Mouse (Mus musculus) retina, adult 2 months (tissue): ENCODE data around the gene Msi2.

Source experiments
- DNase-seq: peaks from one replicate; pipeline ENCODE4 v3.0.0-alpha.2; 2012; ENCODE audit warnings: low read depth, low spot score

Gene Msi2

DNA sequence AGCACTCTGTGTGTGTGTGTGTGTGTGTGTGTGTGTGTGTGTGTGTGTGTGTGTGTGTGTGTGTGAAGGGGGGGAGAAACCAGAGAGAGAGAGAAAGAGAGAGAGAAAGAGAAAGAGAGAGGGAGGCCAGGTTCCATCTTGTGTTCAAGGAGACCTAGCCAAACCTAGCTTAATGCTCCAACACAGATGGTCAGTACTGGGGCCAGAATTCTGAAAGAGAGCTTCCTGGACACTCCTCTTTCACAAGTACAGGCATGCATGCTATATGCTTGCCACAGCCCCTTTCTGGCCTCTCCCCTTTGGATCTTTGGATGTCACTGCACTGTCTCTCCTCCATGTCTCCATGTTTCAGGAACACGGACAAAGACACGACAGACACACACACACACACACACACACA, 41.7 kb downstream of the Msi2 start:
- DNase-seq, result no peak

DNA sequence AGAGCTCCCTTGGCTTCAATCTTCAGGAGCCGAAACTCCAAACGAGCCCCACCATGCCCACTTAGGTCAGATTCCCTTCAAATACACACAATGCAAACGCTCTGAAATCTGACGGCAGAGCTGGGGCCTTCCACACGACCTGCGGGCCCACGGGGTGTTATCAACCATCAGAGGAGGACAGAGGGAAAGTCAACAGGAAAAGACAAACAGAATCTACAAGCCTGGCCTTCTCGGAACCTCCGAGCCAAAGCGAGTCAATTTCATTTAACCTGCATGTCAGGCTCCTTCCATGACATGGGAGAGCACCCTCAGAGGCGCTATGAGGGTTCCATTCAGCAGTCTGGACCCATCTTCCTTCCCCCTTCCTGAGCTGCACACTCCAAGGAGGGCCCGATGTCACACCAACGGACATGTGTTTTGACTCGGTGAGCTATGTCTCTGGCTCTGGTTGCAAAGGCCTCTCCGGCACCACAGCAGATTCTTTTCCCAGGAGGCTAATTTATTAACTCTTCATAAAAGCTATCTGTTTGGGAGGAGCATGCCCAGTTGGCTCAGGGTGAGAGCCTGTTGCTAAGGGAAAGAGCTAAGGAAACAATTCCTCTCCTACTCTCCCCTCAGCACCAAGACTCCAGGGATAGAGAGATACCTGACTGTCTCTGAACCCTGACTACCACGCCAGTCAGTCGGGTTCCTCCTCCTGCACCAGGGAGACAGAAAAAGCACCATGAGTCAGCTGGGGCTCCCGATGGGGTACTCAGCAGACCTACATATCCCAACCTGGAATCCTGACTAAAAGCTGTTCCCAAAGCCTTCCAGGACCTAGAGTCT, 42.6 kb downstream of the Msi2 start:
- no peak for DNase-seq

DNA sequence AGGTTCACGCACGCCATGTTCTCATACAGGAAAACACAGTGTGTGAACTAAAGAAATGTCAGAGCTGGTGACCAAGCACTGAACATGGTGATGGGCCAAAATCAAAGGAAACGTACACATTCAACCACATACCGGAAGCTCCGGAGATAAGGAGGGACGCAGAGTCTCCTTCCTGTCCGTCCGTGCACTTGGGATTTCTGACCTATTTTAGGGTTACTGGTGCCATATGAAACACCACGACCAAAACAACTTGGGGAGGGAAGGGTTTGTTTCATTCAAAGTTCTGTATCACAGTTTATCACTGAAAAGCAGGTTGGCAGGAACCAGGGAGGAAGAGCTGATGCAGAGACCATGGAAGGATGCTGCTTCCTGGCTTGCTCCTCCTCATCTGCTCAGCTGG, 44.2 kb downstream of the Msi2 start:
- no peak for DNase-seq

DNA sequence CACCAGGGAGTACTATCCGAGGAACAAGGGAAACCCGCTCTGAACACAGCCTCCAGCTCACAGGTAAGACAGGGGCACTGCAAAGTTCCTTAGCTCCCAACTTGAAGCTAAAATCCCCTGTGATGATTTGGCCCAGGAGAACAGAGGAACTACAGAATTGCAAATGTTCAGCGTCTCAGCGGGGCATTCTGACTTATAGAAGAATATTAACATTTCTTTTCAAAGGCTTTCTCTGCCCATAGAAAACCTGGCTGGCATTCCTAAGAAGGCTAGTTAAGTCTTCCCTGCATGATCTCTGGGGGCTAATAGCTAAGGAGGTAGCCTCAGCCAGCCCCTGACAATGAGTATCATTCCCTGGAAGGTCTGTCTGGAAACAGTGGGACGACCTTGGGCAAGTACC, 47.4 kb downstream of the Msi2 start:
- DNase-seq, result no peak

DNA sequence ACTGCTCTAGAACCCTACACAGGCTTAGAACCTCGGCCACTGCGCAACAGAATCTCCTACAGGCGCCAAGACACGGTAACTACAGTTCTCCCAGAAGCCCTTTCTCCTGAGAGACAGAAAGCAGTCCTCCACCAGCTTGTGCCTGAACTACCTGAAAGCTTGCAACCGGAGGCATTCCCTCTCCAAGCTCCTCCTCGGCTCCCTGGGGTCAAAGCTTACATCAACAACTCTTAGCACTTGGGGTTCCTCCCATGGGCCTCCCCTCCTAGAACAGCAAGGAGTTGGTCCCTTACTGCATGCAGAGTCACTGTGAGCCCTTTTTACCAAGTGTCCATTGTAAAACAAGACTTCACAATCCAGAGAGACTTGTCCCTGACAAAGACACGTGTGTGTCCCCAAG, 49.2 kb downstream of the Msi2 start:
- no peak for DNase-seq

DNA sequence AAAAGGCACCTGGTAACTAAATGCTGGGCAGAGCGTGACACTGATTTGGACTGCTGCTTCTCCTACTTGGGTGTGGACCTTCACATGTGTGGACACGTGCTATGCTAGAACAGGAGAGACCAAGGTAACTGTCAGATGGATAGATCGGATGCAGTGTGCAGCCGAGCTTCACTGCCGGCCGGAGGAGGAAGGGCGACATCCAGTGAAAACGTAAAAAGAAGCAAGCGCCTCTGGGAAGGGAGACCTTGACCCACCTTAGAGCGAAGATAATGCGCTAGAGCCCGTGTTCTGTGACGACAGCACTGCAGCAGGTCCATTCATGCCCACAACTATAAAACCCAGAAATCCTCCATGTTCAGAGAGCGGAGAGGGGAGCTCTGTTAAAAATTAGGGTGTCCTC, 50.0 kb downstream of the Msi2 start:
- DNase-seq, result no peak

DNA sequence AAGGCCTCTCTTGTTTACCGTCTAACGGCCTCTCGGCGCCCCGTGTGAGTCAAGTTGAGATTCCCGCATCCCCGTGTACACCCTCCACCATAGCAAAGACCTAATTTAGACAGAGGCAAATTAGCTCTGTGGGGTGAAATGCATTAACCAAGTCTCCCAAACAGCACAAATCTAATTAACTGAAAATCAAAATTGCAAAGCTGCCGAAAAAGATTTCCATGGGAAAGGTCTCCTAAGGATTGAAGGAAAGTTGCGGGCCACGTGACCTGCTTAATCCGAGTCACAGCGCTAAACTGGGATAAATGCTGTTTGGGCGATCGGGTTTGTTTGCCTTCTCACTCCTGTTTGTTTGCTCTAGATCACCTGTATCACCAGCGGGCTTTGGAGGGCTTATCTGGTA, 52.5 kb downstream of the Msi2 start:
- no peak for DNase-seq

DNA sequence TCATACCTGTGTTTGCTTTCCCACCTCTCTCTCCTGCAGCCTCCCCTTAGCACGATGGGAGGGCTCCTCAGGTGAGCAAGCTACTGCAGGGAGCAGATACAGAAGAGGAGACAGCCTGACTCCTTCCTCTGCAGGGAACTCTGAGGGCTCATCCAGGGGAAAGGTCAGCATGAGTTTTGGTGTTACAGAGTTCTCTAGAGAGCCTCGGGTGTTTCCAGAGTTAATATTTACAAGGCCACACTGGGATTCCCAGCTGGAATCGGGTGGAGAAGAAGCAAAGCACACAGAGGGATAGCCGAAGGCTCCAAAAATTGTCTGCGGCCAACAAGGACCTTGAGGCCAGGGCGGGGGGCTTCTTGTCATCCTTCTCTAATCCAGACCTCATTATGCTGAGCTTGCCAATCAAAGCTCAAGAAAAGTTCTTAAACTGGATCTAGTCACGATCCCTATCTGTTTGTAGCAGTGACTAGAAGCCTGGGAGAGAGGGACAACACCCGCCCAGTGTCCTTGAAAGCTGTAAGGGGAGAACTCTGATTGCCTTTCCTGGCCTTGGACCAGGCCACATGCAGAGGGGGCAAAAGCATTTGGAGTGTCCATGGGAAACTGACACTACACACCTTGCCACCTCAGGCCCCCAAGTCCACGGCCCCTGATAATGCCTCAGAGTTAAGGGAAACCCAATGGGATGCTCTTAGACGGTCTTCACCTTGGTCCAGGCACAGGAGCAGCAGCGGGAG, 56.7 kb downstream of the Msi2 start:
- no peak for DNase-seq

DNA sequence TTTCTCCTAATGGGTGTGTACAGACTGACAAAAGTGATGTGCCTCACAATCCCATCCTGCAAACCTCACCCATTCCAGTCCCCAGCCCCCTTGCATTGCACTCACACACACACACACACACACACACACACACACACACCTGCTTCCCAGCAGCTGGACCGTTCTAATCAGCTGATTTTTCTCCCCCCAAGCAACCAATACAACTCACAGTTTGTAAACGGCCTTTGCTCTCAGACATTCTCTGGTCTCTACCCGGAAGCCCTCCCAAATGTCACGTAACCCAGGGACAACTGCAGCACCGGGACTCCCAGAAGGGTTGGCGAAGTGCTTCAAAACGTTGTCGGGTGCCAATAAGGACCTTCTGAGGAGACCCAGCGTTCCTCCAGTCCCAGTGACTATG, 57.9 kb downstream of the Msi2 start:
- no peak for DNase-seq

DNA sequence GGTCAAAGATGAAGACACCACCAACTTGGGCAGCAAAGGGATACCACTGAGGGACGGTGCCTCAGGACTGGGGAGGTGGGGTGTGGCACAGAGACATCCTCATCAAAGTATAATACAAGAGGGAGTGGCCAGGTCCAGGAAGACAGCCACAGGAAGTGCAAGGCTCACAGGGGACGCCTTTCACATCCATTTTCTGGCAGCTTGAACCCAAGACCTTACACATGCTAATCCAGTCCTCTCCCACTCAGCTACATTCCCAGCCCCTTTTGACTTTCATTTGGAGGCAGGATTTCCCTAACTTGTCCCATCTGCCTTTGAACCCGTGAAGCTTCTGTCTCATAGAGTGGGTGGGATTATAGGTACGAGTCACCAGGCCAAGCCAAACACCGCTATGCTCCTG, 59.4 kb downstream of the Msi2 start:
- no peak for DNase-seq

DNA sequence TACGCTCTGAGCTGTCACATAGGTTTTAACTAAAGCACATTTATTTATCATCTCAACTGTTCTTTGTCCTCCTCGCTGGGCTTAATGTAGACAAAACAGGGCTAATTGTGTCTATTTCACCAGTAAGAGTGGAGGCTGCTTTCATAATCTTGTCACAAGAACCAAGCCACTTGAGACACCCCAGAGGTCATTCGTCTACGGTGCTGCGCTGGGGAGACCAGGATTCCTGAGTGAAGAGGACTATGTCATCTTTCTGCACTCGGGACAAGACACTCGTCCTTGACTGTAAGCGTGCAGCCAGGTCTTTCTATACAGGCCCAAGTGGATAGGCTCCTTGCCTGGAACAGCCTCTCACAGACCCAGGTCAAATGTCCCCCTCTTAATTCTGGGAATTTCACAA, 62.5 kb downstream of the Msi2 start:
- no peak for DNase-seq

DNA sequence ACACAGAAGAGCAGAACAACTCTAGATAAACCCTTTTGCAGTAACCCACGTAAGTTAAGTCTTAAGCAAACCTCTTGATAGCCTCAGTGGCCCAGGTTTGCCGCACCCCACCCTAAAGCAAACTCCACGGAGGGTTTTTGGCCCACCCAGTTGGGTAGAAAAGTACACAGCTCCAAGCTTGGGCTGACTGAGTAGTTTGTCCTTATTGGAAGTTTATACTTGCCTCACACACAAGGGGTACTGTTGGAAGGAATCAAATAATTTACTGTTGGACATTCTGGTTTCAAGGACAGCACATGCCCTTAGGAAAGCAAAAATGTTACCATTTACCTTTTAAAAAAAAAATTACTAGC, 63.1 kb downstream of the Msi2 start:
- DNase-seq, result no peak

DNA sequence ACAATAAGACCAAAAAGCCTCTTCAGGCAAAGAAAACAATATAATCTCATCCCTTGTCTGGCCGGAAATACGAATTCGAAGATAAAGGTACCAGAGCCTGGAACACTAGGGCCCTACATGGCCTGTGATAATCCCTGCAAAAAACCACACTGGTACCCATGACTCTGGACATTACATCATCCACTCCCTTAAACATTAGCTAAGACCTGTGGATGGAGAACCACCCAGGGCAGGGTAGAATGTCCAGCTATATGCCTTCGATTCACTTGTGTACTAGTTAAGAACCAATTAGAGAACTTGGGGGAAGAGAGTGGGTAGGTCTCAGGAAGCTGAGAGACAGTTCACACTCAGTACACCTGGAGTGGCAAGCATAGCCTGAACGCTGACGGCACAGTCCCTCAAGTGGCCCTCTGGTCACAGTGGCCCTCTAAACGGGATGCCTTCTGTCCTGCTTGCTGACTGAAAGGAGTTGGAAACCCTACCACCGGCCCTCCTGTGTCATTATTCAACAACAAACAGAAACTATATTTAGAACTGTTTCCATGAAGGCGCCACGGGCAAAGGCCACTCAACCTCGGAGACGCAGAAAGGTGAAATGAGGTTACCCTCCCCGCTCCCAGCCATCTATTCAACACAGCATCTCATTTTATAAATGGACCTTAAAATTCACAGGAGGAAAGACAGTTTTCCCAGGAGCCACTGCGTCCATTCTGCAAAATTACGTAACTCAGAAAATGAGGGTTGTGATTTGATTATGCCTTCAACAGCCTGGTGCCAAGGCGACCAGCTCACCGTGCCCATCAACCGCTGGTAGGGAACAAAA, 63.7 kb downstream of the Msi2 start:
- DNase-seq, result no peak

DNA sequence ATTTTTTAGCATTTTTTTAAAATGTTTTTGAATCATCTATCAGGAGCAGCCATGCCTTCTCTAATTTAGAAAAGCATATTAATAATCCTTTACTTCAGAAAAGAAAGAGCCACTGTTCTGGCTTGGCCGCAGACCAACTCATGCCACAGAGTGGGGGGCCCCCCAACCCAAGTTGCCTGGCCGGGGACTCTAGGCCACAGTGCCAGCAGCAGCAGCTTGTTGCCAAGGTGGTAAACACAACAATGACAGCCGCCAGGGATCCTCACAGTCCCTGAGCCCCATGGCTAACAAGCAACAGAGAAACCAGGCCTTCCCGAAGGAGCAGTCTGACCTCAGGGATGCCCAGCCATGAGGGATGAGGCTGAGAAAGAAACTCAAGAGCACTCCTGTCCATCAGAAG, 68.0 kb downstream of the Msi2 start:
- DNase-seq, result no peak

DNA sequence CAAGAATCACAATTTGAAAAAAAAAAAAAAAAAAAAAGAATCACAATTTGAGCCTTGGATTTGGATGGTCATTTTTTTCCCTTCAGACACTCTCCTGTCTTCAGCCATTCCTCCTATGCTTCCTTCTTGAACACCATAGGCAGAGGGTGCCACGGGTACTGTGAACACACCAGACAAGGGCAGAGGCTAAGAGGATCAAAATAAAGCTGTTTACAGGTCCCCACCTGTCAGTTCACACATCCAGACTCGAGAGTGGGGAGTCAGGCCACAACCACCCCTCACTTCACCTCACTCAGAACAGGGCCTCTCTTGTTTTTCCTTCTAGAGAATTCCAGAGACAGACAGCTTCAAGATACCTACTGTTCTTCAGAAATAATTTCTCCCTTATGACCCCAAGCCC, 69.3 kb downstream of the Msi2 start:
- DNase-seq, result peak; percentile 61

DNA sequence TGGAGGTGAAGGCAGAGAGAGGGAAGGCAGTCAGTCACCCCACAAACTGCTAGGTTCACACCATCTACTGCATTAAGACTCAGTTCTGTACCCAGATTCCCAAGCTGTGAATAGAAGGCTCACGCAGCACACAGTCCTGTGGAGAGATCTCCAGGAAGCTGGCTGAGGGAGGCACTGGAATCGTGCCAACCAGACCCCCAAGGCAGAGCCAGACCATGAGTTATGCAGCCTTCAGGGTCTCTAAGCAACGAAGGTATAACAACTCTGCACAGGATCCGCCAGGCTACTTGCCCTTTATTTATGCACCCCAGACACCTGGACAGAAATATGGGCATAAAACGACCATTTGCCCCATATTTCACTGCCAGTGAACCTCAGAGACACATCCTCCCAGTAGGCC, 69.9 kb downstream of the Msi2 start:
- no peak for DNase-seq

DNA sequence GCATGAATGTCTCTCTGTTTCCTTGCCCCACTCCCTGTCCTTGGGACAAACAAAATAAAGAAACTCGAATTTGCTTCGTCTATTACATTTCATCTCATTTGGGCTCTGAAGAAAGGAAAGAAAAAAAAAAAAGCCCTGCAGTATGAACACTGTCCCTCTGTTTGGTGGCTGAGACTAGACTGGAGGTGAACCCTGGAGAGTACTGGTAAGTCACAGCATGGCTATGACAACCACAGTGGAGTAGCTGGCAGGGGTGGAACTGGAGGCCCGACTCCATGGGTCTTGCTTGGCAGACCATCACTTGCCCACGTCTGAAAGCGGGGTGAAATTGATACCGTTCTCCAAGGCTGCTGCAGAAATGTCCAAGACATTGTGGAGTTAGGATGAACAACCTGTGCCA, 71.8 kb downstream of the Msi2 start:
- no peak for DNase-seq

DNA sequence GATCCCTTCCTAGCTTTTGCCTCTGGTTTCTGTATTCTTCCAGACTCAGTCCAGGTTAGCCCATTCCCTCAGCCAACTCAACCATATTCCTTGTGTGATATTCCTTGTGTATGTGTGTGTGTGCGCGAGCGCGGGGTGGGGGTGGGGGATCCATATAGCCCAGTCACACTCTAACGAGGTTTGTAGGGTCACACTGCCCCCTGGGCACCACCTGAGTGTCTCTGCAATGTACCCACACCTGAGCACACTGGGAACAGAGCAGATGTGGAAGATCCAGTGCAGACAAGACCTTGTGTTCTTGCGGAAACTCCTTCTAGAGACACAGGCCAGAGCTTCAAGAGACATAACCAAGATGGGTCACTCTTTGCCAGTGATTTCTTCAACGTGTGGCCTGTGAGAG, 72.5 kb downstream of the Msi2 start:
- no peak for DNase-seq

DNA sequence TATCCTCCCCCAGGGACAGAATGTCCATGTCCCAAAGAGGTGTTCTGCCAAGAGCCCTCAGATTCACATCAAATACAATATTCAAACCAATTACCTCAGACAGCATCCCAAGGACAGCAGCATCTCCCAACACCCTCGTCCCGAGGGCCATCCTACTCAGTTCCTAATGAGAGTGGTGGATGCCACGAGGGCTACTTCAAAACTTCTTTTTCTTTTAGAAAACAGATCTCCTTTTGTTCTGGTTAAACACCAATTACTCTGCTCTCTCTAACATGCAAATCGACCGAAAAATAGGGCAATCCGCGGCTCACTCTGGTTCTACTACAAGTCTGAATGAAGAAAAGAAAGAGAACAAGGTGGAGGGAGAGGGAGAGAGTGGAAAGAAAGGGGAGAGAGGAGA, 73.6 kb downstream of the Msi2 start:
- DNase-seq, result no peak

DNA sequence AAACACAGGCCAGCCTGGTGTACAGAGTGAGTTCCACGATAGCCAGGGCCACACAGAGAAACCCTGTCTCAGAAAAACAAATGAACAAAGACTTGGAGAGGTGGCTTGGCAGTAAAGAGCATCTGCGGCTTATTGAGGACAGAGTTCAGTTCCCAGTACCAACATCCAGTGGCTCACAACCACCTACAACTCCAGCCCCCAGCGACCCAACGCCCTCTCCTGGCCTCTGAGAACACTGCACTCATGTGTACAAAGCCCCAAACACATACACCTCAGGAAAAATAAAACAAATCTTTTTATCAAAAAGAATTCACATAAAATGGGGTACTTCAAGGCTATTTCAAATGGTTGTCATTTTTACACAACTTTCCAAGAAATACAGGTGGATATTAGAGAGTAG, 78.5 kb downstream of the Msi2 start:
- DNase-seq, result no peak

DNA sequence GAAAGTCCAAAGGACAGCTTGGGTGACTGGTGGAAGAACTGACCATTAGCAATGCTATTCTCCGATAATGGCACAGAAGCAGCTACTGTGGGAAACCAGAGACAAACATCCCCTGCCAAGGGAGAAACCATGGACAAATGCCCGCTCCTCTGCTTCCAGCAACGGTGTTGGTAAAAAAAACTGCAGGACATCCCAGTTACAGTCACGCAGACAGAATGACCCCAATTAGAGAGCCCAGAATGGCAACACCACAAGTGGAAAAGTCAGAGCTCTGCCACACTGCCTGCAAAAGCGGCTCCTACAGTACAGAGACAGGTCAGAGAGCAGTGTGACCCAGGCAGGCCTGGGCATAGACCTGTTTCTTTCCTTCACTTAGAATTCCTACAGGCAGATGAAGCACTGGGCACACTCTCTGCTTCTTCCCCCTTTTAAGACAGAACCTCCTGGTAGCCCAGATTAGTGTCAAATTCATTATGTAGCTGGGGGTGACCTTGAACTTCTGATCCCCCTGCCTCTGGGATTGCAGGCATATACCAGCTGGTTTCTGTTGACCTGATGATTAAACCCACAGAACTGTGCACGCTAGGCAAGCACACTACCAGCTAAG, 79.3 kb downstream of the Msi2 start:
- DNase-seq, result no peak

DNA sequence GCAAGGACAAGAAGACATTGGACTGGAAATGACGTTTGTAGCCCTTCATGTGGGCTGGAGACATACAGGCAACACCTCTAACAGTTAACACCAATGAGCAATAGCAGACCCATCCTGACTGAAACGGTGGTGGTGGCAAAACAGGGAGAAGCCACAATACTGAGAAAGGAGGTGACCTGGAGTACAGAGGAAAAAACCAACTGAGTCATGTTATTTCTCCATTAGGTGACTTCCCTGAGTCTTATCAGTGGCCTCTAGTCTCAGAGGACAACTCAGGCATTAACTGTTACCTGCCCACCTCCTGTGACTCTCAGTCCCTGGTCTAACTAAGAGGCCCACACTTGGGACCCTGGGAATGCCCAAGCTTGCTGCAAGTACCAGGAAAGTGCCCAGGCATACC, 80.1 kb downstream of the Msi2 start:
- DNase-seq, result no peak
